Mouse (Mus musculus): ENCODE results near the gene Cirbp.

- TF ChIP-seq GATA1 (IDR thresholded peaks at IDR 0.05; ENCODE audit: borderline replicate concordance, low read length) (no peak), FLI1 (IDR thresholded peaks at IDR 0.05; ENCODE audit: low read length) (no peak)
These were observed 7.6 kb downstream of the Cirbp start for GRCm38 (mm10) chr10:80173358-80173757.
